Mouse (Mus musculus): ENCODE measurements around the gene Gm28230.

DNA sequence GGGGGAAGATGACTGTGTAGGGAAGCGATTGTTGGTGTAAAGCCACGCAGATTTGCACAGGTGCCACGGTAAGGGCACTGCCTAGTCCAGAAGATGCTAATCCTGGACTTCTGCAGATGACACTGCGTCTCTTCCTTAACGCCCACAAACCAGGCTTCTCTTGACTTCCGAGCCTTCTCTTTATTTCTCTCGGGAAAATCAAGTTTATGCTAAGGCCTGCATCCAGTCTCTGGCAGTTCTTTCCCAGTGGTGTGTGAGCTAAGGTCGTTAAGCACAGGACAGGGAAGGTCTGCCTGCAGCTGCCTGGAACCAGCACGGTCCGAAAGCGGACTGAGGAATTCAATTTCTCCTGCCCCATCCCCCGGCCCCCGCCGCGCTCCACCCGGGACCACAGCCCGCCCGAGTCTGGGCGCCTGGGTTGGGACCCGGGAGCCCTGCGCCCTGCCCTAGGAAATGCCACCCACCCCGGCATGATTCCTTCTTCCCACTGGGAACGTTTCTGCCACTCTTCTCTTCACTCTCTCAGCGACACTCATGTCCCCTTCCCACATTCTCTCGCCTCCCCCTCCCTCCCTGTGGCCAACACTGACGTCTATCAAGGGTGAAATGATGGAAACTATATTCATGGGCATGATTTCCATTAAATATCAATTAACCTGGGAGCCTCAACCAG lies 22.7 kb upstream of the Gm28230 start:
- TF ChIP-seq CTCF (conservative IDR thresholded peaks at IDR 0.05 in 1 of 2, IDR thresholded peaks at IDR 0.05 in 1 of 2; ENCODE audit: low read depth in 2 of 2, low read length in 2 of 2) (no peak), EP300 (IDR thresholded peaks at IDR 0.05; ENCODE audit: low read length) (no peak), ZNF384 (IDR thresholded peaks at IDR 0.05; ENCODE audit: low read depth, low read length) (no peak), SIN3A (IDR thresholded peaks at IDR 0.05; ENCODE audit: low read length) (no peak), HCFC1 (IDR thresholded peaks at IDR 0.05; ENCODE audit: low read depth, low read length) (no peak), POLR2AphosphoS2 (IDR thresholded peaks at IDR 0.05; ENCODE audit: low read depth, low read length) (no peak), MAFK (IDR thresholded peaks at IDR 0.05; ENCODE audit: insufficient replicate concordance, low read length) (no peak), POLR2A (IDR thresholded peaks at IDR 0.05; ENCODE audit: low read depth, low read length) (no peak)
